Mouse (Mus musculus) stomach, postnatal 0 days (tissue): ENCODE measurements at regions not wholly inside any gene's neighbourhood (a gene's known extent, or its start where the extent isn't known, plus 50 kb on each side); places are given as distances from the start of the nearest gene placed in this dataset.

Source experiments
- ATAC-seq: fragments of 200-750 bp; cut with Nextera tagmentation; 2 replicates; pipeline ENCODE4 v1.8.0; 2017; ENCODE audit not compliant: low FRiP score, low TSS enrichment
- DNase-seq: peaks from one replicate; pipeline ENCODE4 v3.0.0-alpha.2; 2016; ENCODE audit warnings: low spot score
- H3K27ac ChIP-seq: fragments of 300-500 bp; sonication (generic); replicated peaks from 2 replicates; pipeline ENCODE4 v1.5.1; 2014; ENCODE audit warnings: mild to moderate bottlenecking, control low read depth
- H3K27me3 ChIP-seq: fragments of 300-500 bp; sonication (generic); 2 replicates; pipeline ENCODE4 v1.6.1; 2014; ENCODE audit warnings: low read length; ENCODE audit not compliant: control insufficient read depth, insufficient read depth
- H3K36me3 ChIP-seq: fragments of 300-500 bp; sonication (generic); 2 replicates; pipeline ENCODE4 v1.6.1; 2014; ENCODE audit warnings: low read length, mixed read lengths; ENCODE audit not compliant: control insufficient read depth, insufficient read depth
- H3K4me1 ChIP-seq: fragments of 300-500 bp; sonication (generic); replicated peaks from 2 replicates; pipeline ENCODE4 v1.6.1; 2014; ENCODE audit warnings: antibody characterized with exemption; ENCODE audit not compliant: control insufficient read depth, insufficient read depth
- H3K4me2 ChIP-seq: fragments of 300-500 bp; sonication (generic); replicated peaks from 2 replicates; pipeline ENCODE4 v1.6.1; 2014; ENCODE audit warnings: low read depth, mild to moderate bottlenecking, control low read depth, moderate library complexity
- H3K4me3 ChIP-seq: fragments of 300-500 bp; sonication (generic); 2 replicates; pipeline ENCODE4 v1.5.1; 2014; ENCODE audit warnings: low read depth, low read length, control low read depth
- H3K9ac ChIP-seq: fragments of 300-500 bp; sonication (generic); 2 replicates; pipeline ENCODE4 v1.6.1; 2014; ENCODE audit warnings: mild to moderate bottlenecking, low read length, control low read depth, mixed read lengths
- H3K9me3 ChIP-seq: fragments of 300-500 bp; sonication (generic); 2 replicates; pipeline ENCODE4 v1.6.1; 2016; ENCODE audit warnings: low read length; ENCODE audit not compliant: control insufficient read depth
- CTCF ChIP-seq: IDR thresholded peaks from 2 replicates; pipeline ENCODE4 v1.5.1; 2016; ENCODE audit warnings: antibody characterized with exemption, low read depth, mild to moderate bottlenecking, moderate library complexity
- EP300 ChIP-seq: optimal IDR thresholded peaks from 2 replicates; pipeline ENCODE3; 2016; ENCODE audit warnings: antibody characterized with exemption
- WGBS: fragments of 180-500 bp; shearing (Covaris S2); extraction: QIAGEN DNeasy Blood & Tissue Kit; methylation state at CpG from one replicate; pipeline ENCODE4 v1.1.7; 2014; 5-methylcytosine and 5-hydroxymethylcytosine counted together

DNA sequence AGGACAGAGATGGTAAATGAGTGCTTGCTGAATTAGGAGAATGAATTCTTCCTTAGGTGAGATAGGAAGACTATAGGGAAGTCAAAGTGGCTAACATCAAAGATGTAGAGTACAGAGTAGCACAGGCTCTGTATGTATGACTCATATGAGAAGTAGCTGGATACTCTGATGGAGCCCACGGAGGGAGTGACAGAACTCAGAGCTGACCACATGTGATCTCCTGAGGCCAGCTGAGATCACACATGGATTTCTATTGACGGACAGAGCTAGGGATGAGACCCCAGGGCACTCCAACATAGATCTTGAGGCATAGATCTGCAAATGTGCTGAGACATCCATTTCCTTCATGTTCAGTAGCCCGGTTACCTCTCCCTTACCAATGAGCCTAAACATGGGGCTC is 66.0 kb downstream of the Cops8 start:
- DNase-seq: no peak
- Histone ChIP-seq H3K36me3 (no peaks in the 10 kb centered on the region), H3K4me2 (no peak overlapping the region), H3K9ac (no peak overlapping the region), H3K4me1 (no peaks in the 10 kb centered on the region), H3K9me3 (no peaks in the 10 kb centered on the region), H3K27ac (no peak overlapping the region), H3K27me3 (no peaks in the 10 kb centered on the region), H3K4me3 (no peak overlapping the region)
- no peak for ATAC-seq
- WGBS: 85% methylated on average over 3 of the region's 3 CpGs
- no peak for TF ChIP-seq EP300
- no peak for TF ChIP-seq CTCF

DNA sequence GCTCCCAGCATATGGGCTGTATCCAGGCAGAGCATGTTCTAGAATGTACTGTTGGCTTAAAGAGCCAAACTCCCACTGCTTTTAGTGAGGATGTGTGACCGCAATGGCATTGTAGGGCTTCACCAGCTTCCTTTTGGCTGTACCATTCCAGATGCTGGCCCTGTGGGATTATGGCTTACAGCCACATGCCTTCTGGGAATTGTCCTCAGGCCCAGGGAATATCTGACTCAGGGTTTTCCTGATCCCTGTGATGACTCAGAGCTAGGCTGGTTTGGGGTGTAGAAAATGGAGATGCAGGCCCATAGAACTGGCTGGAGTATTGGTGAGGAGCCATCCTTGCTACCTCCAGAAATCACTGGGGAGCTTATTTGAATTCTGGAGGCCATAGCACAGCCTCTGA is 66.5 kb downstream of the Cops8 start:
- no peak overlapping the region for H3K9ac ChIP-seq
- ATAC-seq (no peak), DNase-seq (no peak)
- H3K4me2 ChIP-seq: no peak overlapping the region
- H3K9me3 ChIP-seq: no peaks in the 10 kb centered on the region
- no peak overlapping the region for H3K27ac ChIP-seq
- no peaks in the 10 kb centered on the region for H3K36me3 ChIP-seq
- no peak for TF ChIP-seq CTCF
- no peak for TF ChIP-seq EP300
- no peaks in the 10 kb centered on the region for H3K4me1 ChIP-seq
- no peak overlapping the region for H3K4me3 ChIP-seq
- no peaks in the 10 kb centered on the region for H3K27me3 ChIP-seq
- WGBS: 89% methylated on average over 1 of the region's 1 CpGs

DNA sequence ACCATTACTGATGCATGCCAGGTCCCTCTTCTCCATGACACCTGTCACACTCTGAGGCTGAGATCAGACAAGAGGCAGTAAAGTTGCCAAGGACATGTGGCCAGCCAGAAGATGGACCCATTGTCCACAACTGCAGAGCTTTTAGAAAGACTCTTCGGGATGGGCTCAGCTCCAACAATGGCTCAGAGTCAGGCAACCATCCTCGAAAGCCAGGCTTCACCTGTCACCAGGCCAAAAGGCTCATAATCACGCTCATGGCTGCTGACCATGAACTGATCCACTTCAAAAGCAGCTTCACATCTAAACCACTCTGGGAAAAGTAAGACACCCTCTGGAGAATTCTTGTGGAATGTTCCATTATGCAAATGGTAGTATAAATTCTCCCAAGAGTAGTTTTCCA is 67.6 kb downstream of the Cops8 start:
- no peak overlapping the region for H3K27ac ChIP-seq
- ATAC-seq: no peak
- TF ChIP-seq EP300 (no peak), CTCF (no peak)

DNA sequence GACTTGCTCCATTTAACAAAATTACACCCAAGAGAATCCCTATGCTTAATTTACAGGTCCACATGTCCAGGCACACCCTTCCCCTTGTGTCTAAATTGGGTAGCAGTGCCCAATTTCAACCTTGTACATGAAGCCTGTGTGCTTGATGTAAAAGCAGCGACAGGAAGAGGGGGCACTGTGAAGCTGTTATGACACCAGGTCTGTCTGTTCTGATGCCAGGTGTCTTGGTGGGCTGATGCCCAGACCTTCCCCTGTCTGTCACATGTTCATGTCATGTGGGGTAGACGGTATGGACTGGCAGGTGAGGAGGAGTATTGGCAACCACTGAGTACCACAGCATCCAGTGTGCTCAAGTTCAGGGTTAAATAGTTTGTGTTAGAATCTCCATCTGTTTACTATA is 71.0 kb downstream of the Cops8 start:
- no peak overlapping the region for H3K9ac ChIP-seq
- H3K27me3 ChIP-seq: no peaks in the 10 kb centered on the region
- H3K4me3 ChIP-seq: no peak overlapping the region
- H3K4me2 ChIP-seq: no peak overlapping the region
- no peak for TF ChIP-seq CTCF
- TF ChIP-seq EP300: no peak
- 67% methylated on average over 2 of the region's 2 CpGs for WGBS
- DNase-seq (no peak), ATAC-seq (no peak)
- H3K4me1 ChIP-seq: peaks cover 3% of the 10 kb centered on the region; the same call in 1 of the 2 replicates
- H3K27ac ChIP-seq: no peak overlapping the region
- H3K9me3 ChIP-seq: no peaks in the 10 kb centered on the region
- H3K36me3 ChIP-seq: no peaks in the 10 kb centered on the region

More for the DNA sequence above, 67.6 kb downstream of the Cops8 start:
- no peaks in the 10 kb centered on the region for H3K4me1 ChIP-seq
- H3K9ac ChIP-seq: no peak overlapping the region
- H3K9me3 ChIP-seq: no peaks in the 10 kb centered on the region
- 72% methylated on average over 3 of the region's 3 CpGs for WGBS
- H3K4me3 ChIP-seq: no peak overlapping the region
- DNase-seq: no peak
- H3K4me2 ChIP-seq: no peak overlapping the region
- H3K27me3 ChIP-seq: no peaks in the 10 kb centered on the region
- H3K36me3 ChIP-seq: no peaks in the 10 kb centered on the region

DNA sequence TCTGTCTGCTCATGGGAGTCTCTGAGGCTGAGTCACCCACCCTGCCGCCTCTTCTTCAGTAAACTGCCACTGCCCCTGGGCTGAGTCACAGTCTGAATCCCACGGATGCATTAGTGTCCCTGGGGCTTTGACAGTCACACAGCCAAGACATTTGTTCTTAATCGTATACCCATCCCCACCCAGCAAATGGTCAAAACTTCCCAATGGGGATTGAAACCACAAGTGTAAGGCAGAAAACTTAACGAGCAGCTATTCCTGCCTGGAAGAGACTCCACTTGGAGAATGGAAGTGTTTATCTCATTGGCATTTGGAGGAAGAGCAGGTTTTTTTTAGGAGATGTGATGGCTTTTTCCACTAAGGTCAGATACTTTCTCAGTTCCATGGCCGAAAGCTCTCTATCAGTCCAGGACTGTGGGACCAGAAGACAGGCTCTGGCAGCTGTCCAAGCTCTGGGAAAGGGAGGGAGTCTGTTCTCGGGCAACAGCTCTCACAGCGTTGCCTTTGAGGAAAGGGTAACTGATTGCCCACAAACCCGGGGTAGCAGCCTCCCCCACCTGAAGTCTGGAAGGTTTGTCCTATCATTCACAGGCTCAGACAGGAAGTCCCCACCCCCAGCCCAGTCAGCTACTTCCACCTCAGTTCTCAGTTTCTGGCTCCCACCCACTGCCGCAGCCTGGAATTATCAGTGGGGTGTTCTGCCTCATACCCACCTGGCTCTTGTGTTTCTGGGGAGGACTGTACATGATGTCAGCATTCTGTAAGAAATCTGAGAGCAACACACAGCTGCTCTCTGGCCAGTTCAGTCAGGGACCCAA is 73.6 kb downstream of the Cops8 start:
- H3K36me3 ChIP-seq: no peaks in the 10 kb centered on the region
- H3K4me3 ChIP-seq: no peak overlapping the region
- no peak overlapping the region for H3K9ac ChIP-seq
- no peak overlapping the region for H3K4me2 ChIP-seq
- 24% methylated on average over 9 of the region's 9 CpGs for WGBS
- DNase-seq (peak; percentile 58), ATAC-seq (no peak; the same call in 1 of the 2 replicates)
- no peak overlapping the region for H3K27ac ChIP-seq
- H3K9me3 ChIP-seq: no peaks in the 10 kb centered on the region
- H3K4me1 ChIP-seq: peaks cover 3% of the 10 kb centered on the region; the same call in 1 of the 2 replicates
- H3K27me3 ChIP-seq: no peaks in the 10 kb centered on the region
- TF ChIP-seq CTCF (no peak), EP300 (no peak)

DNA sequence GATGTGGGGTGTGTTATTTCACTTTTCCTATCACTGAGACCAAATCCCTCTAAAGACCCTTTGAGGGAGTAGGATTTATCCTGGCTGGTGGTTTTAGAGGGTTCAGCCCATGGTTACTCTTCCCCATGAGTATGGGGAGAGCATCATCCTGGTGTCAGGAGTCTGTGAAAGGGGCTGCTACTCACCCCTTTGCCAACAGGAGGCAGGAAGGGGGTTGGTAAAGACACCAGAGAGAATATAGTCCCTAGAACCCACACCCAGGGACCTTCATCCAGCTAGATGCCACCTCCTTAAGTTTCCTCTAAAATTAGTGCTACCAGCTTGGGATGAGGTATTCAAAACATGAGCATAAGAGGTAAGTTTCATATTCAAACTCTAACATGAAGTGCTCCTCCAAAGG is 74.4 kb downstream of the Cops8 start:
- DNase-seq (no peak), ATAC-seq (no peak)
- H3K4me3 ChIP-seq: no peak overlapping the region
- H3K27ac ChIP-seq: no peak overlapping the region
- H3K9me3 ChIP-seq: no peaks in the 10 kb centered on the region
- H3K27me3 ChIP-seq: no peaks in the 10 kb centered on the region
- H3K4me2 ChIP-seq: no peak overlapping the region
- no peaks in the 10 kb centered on the region for H3K36me3 ChIP-seq
- TF ChIP-seq EP300: no peak
- TF ChIP-seq CTCF: no peak
- H3K4me1 ChIP-seq: peaks cover 3% of the 10 kb centered on the region; the same call in 1 of the 2 replicates
- H3K9ac ChIP-seq: no peak overlapping the region
